Mouse (Mus musculus) hindbrain, embryonic 13.5 days (tissue): Measurements from ENCODE around the gene Ilkap. TPM values are rescaled to one million over a fixed set of nuclear protein-coding genes. Genes with fewer than 3 reads are reported as not detected.

ENCODE experiments used
- ATAC-seq: fragments of 200-750 bp; cut with Nextera tagmentation; 2 replicates; pipeline ENCODE4 v1.8.0; 2017; ENCODE audit warnings: moderate TSS enrichment; ENCODE audit not compliant: low FRiP score
- H3K27ac ChIP-seq: fragments of 300-500 bp; sonication (generic); 2 replicates; pipeline ENCODE4 v1.5.1; 2015; ENCODE audit warnings: inconsistent platforms, mild to moderate bottlenecking, moderate library complexity
- H3K27me3 ChIP-seq: fragments of 300-500 bp; sonication (generic); 2 replicates; pipeline ENCODE4 v1.6.1; 2015; ENCODE audit warnings: mild to moderate bottlenecking, inconsistent platforms
- H3K36me3 ChIP-seq: fragments of 300-500 bp; sonication (generic); 2 replicates; pipeline ENCODE4 v1.6.1; 2015; ENCODE audit warnings: mild to moderate bottlenecking, inconsistent platforms
- H3K4me1 ChIP-seq: fragments of 300-500 bp; sonication (generic); replicated peaks from 2 replicates; pipeline ENCODE4 v1.6.1; 2015; ENCODE audit warnings: inconsistent platforms
- H3K4me2 ChIP-seq: fragments of 300-500 bp; sonication (generic); 2 replicates; pipeline ENCODE4 v1.6.1; 2015; ENCODE audit warnings: inconsistent platforms, mild to moderate bottlenecking, moderate library complexity
- H3K4me3 ChIP-seq: fragments of 300-500 bp; sonication (generic); 2 replicates; pipeline ENCODE4 v1.5.1; 2015; ENCODE audit warnings: mild to moderate bottlenecking, inconsistent platforms
- H3K9ac ChIP-seq: fragments of 300-500 bp; sonication (generic); 2 replicates; pipeline ENCODE4 v1.6.1; 2015; ENCODE audit warnings: mild to moderate bottlenecking, inconsistent platforms
- H3K9me3 ChIP-seq: fragments of 300-500 bp; sonication (generic); 2 replicates; pipeline ENCODE4 v1.6.1; 2016; ENCODE audit warnings: inconsistent platforms
- WGBS: fragments of 180-500 bp; shearing (Covaris S2); methylation state at CpG from one replicate; pipeline ENCODE4 v1.1.7; 2015; 5-methylcytosine and 5-hydroxymethylcytosine counted together
- polyA plus RNA-seq: library from polyadenylated mRNA; unstranded; fragments of >200 nt; fragmentation: Nextera tagmentation; extraction: Ambion mirVana; gene quantifications from 2 replicates; pipeline ENCODE4 v1.2.1, GENCODE M21; 2015

Gene Ilkap
- polyA plus RNA-seq, 1 experiment from 2014 or later: 147 TPM

DNA sequence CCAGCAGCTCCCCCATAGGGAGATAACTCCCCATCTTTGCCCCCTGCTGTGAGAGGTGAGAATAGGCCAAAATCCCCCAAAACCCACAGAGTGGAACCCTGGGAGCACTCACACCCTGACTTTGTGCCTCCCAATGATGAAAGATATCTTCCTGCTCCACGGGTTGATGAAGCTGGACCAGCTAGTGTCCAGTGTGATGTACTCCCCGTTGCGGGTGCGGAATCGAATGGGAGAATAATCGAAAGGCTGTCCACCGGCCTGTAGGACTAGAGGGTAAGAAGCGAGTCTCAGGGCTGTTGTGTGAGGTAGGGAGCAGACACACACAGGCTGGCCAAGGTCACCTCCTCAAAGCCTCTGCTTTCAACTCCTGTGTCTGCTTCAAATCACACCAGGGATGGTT is 36.3 kb upstream of the Ilkap start:
- Histone ChIP-seq H3K9me3 (no peaks in the 10 kb centered on the region), H3K36me3 (peaks cover 68% of the 10 kb centered on the region), H3K9ac (no peak overlapping the region), H3K4me1 (peaks cover 15% of the 10 kb centered on the region), H3K27ac (no peak overlapping the region), H3K4me2 (no peak overlapping the region), H3K4me3 (no peak overlapping the region), H3K27me3 (no peaks in the 10 kb centered on the region)
- ATAC-seq: no peak
- 93% methylated on average over 8 of the region's 8 CpGs for WGBS

DNA sequence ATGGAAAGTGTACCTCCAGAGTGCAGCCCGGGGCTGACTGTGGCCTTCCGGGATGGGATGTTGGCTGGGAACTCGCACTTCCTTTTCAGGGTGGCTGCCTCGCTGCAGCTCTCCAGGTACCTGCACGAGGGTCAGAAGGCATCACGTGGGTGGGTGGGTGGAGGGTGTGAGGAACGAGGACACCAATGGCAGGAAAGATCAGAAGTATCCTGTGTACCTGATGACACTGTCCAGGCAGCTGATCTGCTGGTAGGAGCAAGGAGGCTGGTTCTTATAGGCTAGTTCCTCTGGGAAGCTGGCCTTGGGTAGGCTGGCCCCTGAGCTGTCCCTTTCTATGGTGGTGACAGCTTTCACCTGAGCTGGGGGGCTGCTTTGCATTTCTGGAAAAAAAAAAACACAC is 32.1 kb upstream of the Ilkap start:
- Histone ChIP-seq H3K9ac (no peak overlapping the region), H3K4me1 (peaks cover 3% of the 10 kb centered on the region), H3K4me3 (no peak overlapping the region), H3K36me3 (peaks cover 80% of the 10 kb centered on the region), H3K27ac (no peak overlapping the region), H3K9me3 (no peaks in the 10 kb centered on the region), H3K4me2 (no peak overlapping the region), H3K27me3 (no peaks in the 10 kb centered on the region)
- no peak for ATAC-seq
- 84% methylated on average over 7 of the region's 7 CpGs for WGBS

DNA sequence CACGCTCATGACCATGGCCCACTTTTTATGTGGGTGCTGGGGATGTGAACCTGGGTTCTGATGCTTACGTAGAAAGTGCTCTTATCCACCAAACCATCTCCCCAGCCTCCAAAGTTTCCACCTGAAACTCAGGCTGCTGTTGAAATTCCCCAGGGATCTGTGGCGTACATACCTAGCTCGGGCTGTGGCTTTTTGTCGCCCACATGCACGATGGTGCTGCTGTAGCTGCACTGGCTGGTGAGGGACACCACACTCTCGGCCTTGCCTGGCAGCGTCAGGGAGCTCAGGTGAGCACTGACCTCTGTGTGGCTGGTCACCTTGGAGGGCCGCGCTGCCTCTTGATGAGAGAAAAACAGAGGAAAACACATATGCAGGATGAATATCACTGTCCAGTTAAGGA is 30.6 kb upstream of the Ilkap start:
- Histone ChIP-seq H3K9ac (no peak overlapping the region), H3K4me3 (no peak overlapping the region), H3K4me2 (no peak overlapping the region), H3K4me1 (no peaks in the 10 kb centered on the region), H3K9me3 (no peaks in the 10 kb centered on the region), H3K36me3 (peaks cover 72% of the 10 kb centered on the region), H3K27me3 (no peaks in the 10 kb centered on the region), H3K27ac (no peak overlapping the region)
- ATAC-seq: no peak
- WGBS: 93% methylated on average over 10 of the region's 10 CpGs

DNA sequence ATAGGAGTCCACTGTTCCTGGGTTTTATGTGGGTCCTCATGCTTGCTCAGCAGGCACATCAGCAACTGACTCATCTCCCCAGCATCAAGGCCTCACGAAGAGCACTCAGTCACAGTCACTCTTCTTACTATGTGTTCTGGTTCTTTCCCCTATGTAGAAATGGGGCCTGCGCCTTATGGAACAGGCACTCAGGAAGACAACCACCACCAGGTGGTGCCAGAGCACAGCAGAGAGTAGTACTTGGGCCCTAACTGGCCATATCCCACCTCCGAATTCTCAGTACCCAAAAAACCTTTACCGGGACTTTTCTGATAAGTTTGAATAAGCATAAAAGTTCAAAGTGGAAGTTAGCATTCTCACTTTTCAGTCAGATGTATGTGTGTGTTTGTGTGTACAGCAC is 30.0 kb upstream of the Ilkap start:
- peak; percentile 75; the same call in 1 of the 2 replicates for ATAC-seq
- Histone ChIP-seq H3K27ac (no peak overlapping the region), H3K27me3 (no peaks in the 10 kb centered on the region), H3K36me3 (peaks cover 76% of the 10 kb centered on the region), H3K4me3 (no peak overlapping the region), H3K9ac (no peak overlapping the region), H3K9me3 (no peaks in the 10 kb centered on the region), H3K4me1 (no peaks in the 10 kb centered on the region), H3K4me2 (no peak overlapping the region)
- 36% methylated on average over 4 of the region's 4 CpGs for WGBS

DNA sequence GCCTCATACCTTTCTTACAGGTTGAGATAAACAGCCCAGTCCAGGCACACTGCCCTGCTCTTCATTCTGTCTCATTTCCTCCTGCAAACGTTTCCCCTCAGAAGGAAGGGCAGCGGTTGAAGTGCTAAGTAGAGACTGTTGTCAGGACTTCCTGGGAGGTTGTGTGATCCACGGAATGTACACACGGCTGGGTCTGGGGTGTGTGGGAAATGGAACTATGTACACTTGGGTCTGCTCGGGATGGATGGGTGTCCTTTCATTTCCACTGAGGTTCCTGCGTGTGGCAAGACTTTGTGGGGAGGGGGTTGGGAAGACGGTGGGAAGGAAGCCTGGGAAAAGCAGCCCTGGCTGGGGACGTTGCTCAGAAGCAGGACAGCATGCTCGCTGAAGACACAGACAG is 27.8 kb upstream of the Ilkap start:
- Histone ChIP-seq H3K4me2 (no peak overlapping the region), H3K9ac (no peak overlapping the region), H3K27ac (no peak overlapping the region), H3K36me3 (peaks cover 61% of the 10 kb centered on the region), H3K9me3 (no peaks in the 10 kb centered on the region), H3K27me3 (no peaks in the 10 kb centered on the region), H3K4me3 (no peak overlapping the region), H3K4me1 (no peaks in the 10 kb centered on the region)
- ATAC-seq: no peak
- WGBS: 85% methylated on average over 9 of the region's 9 CpGs

DNA sequence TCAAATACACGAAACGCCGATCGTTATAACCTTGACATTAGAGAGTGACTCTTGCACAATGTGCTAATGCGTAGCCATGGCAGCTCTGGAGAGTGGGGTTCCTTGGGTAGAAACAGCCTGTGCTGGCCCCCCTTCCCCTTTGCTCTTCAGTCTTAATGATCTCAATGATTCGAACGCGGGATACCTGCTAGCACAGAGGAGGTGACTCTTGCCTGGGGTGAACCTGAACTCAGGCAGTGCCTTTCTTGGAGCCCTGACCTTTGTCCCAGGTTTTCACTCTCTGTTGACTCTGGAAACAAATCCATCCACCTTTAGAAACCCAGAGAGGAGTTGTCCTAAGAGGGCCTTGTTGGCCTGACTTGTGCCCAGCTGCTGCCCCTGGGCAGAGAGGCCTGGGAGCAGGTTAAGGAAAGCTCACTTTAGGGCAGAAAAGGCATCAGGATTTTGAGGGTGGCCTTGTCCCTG is 22.0 kb upstream of the Ilkap start:
- H3K27me3 ChIP-seq: no peaks in the 10 kb centered on the region
- 0 out of 2 replicates have a peak overlapping the region, but pooled peaks have one; percentile 9 for H3K9ac ChIP-seq
- H3K4me1 ChIP-seq: no peaks in the 10 kb centered on the region
- H3K4me2 ChIP-seq: no peak overlapping the region
- H3K36me3 ChIP-seq: peaks cover 58% of the 10 kb centered on the region
- ATAC-seq: no peak
- H3K9me3 ChIP-seq: no peaks in the 10 kb centered on the region
- WGBS: 91% methylated on average over 8 of the region's 8 CpGs
- H3K27ac ChIP-seq: no peak overlapping the region
- no peak overlapping the region for H3K4me3 ChIP-seq

DNA sequence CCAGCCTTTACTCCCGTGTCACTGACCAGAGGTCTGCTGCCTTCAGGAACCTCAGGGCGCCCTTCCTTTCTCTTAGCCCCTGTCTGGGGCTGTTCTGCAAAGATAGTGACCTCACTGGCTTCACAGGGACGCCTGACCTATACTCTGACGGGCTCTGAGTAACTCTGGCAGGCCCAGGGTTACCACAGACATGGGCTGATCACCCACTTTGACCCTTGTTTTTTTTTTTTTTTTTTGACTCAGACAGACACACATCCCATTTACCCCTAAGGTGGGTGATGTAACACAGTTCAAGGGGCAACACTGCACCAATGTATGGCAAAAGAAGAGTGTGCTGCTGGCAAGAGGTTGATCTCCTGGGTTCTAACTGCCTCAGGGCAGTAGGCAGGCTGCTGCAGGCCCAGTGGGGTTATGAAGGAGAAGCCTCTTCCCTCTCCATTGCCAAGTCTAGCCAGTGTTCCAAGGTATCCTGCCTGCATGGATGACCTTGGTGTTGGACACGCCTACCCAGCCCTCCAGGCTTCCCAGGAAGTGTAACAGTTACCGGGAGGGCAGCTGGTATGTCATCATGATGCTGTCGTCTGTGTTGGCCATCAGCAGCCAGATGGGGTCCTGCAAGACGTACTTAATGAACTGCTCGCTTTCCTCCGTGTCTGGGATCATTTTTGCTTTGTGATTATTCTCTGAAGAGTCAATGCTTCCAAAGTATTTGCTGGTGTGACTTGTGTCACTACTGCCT is 21.4 kb upstream of the Ilkap start:
- Histone ChIP-seq H3K4me1 (peaks cover 5% of the 10 kb centered on the region), H3K27me3 (no peaks in the 10 kb centered on the region), H3K9me3 (no peaks in the 10 kb centered on the region), H3K36me3 (peaks cover 56% of the 10 kb centered on the region), H3K27ac (no peak overlapping the region), H3K4me2 (no peak overlapping the region), H3K9ac (no peak overlapping the region), H3K4me3 (no peak overlapping the region)
- ATAC-seq: no peak
- WGBS: 60% methylated on average over 10 of the region's 10 CpGs

DNA sequence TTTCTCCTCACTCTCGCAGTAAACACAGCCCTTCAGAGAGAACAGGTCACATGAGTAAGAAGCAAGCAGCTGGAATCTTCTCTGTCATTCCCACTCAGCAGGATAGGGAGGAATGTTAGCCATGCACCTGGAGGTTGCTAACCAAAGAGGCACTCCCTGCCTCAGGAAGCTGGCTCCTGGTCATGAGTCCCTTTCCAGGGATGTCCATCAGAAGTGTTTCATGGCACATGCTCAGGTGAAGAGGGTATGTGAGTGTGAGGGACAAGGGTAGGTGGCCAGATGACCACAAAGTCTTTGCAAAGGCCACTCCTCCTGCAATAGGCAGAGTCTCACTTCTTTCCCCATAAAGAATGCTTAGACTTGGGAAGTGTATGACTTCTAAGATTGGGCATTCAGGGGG is 19.4 kb upstream of the Ilkap start:
- Histone ChIP-seq H3K27me3 (no peaks in the 10 kb centered on the region), H3K27ac (no peak overlapping the region), H3K4me3 (no peak overlapping the region), H3K4me2 (no peak overlapping the region), H3K9me3 (no peaks in the 10 kb centered on the region), H3K36me3 (peaks cover 42% of the 10 kb centered on the region), H3K4me1 (peaks cover 21% of the 10 kb centered on the region), H3K9ac (no peak overlapping the region)
- no peak for ATAC-seq
- 70% methylated on average over 1 of the region's 1 CpGs for WGBS

DNA sequence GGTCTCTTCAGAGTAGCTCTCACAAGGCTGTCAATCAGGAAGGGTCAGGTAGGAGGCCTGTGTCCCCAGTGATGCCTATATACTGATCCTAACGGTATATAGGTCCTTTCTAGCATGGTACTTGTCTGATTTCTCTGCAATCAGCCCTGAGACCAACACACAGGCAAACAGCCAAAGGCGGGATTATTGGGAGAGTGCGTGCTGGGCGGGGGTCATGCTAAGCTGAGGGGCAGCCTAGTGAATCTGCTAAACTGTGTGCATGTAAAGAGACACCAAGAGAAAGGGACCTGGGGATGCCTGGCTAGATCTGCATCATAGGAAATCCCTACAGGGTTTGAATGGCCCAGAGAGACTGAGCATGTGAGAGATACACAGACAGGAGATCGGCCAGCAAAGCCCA is 16.7 kb upstream of the Ilkap start:
- H3K4me2 ChIP-seq: 0 out of 2 replicates have a peak overlapping the region, but pooled peaks have one; percentile 95
- WGBS: 58% methylated on average over 5 of the region's 5 CpGs

DNA sequence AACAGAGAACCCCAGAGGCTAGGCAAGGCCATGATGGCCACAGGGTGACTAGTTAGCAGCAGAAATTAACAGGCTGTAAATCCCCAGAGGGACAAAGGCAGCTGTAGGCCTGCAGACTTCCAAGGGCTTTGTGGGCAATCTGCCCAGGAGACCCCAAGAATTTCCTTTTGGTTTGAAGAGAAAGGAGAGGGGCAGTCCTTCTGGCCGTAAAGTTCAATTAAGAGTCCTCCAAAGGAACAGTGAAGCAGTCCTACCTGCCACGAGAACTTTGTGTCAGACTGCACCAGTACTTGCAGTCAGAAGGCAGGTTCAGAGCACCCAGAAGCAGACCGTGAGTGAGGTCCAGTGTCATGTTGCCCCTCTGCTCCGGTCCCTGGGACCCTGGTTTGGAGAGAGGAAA is 16.3 kb upstream of the Ilkap start:
- Histone ChIP-seq H3K36me3 (peaks cover 31% of the 10 kb centered on the region), H3K4me2 (peak overlapping the region; percentile 95; the same call in 1 of the 2 replicates), H3K9me3 (no peaks in the 10 kb centered on the region), H3K4me3 (no peak overlapping the region), H3K9ac (peak overlapping the region; percentile 92), H3K27me3 (no peaks in the 10 kb centered on the region), H3K4me1 (peaks cover 43% of the 10 kb centered on the region), H3K27ac (peak overlapping the region; percentile 96)
- 41% methylated on average over 4 of the region's 4 CpGs for WGBS
- no peak for ATAC-seq

More for the DNA sequence above, 16.7 kb upstream of the Ilkap start:
- H3K9ac ChIP-seq: peak overlapping the region; percentile 92; the same call in 1 of the 2 replicates
- peaks cover 43% of the 10 kb centered on the region for H3K4me1 ChIP-seq
- H3K27ac ChIP-seq: peak overlapping the region; percentile 96
- no peak overlapping the region for H3K4me3 ChIP-seq
- ATAC-seq: no peak
- no peaks in the 10 kb centered on the region for H3K9me3 ChIP-seq
- H3K27me3 ChIP-seq: no peaks in the 10 kb centered on the region
- H3K36me3 ChIP-seq: peaks cover 35% of the 10 kb centered on the region

DNA sequence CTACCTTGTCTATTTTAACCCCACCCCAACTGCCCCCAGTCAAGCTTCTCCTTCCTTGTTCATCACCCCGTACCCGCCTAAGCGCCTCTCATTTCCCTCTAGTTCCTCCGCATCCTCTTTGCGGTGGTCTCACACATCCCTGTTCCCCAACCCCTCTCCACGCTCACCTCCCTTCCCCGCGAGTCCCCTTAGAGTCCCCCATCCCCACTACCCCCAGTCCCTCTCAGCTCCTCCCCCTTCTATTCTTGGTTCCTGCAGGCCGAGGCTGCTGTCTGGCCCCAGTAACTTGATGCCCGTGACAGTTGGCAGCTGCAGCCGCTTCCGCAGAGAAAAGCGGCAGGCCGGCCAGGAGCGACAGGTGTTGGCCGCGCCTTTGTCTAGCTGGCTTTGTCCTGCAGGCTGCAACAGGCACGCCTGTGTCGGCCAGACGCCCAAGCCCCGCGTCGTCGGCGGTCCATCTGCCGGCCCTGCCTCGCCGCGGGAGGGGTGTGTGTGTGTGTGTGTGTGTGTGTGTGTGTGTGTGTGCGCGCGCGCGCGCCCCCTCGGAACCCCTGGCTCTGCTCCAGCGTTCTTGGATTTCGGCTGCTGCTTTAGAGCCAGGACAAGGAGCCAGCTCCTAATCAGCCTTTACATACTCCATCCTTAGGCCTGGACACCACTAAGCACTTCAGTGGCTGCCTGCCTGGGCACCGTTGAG is 15.4 kb upstream of the Ilkap start, which contains the start of gene Hes6:
Gene Hes6 (minus strand): TSS at position 141 of the 697 bp plus-strand sequence.
- Histone ChIP-seq H3K27ac (peak within 1 kb of the TSS; percentile 96), H3K36me3 (peaks cover 25% of the 10 kb centered on the region), H3K4me1 (peaks cover 43% of the 10 kb centered on the region), H3K9ac (peak within 1 kb of the TSS; percentile 92), H3K4me3 (peak within 1 kb of the TSS; percentile 83), H3K4me2 (peak within 1 kb of the TSS; percentile 95), H3K27me3 (no peaks in the 10 kb centered on the region), H3K9me3 (no peaks in the 10 kb centered on the region)
- WGBS: under 1% methylated on average over 36 of the region's 39 CpGs
- peak; percentile 58 for ATAC-seq

DNA sequence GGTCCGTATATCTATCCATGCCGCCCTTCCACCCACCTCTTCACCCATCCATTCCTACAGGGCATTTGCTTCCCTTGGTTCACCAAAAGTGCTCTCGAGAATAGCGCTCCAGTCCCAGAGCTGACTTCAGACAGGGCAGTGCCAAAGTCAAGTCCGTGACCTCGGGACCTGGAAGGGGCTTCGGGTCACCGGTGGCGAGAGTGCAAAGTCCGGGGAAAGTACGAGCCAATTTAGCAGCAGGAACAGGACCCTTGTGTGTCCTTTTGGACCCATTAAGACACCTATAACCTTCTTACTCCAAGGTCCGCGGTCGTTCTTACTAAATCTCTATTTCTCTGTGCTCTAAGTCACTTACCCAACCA is 14.9 kb upstream of the Ilkap start:
- 0% methylated on average over 14 of the region's 14 CpGs for WGBS
- Histone ChIP-seq H3K4me1 (peaks cover 43% of the 10 kb centered on the region), H3K27me3 (no peaks in the 10 kb centered on the region), H3K36me3 (peaks cover 22% of the 10 kb centered on the region), H3K27ac (peak overlapping the region; percentile 96), H3K4me3 (peak overlapping the region; percentile 83), H3K4me2 (peak overlapping the region; percentile 95), H3K9me3 (no peaks in the 10 kb centered on the region), H3K9ac (peak overlapping the region; percentile 92)
- ATAC-seq: no peak
